Mouse (Mus musculus) gastrocnemius, postnatal 36 days (tissue): Measurements from ENCODE around the gene Itpripl1. TPM values are rescaled to one million over a fixed set of nuclear protein-coding genes. Genes with fewer than 3 reads are reported as not detected.
"Not testable (repeated sequence)": the region's sequence is repeated elsewhere in the genome, so short reads cannot be mapped to it uniquely, and the experiment has no call there.

Source experiments
- DNase-seq, 2 experiments: peaks; one replicate each; pipeline ENCODE4 v3.0.0; 2022
- intact Hi-C: fragments of 180-260 bp; cut with DNase I; formaldehyde crosslinking; loops from one replicate; pipeline ENCODE4 v1.15.1; 2025
- long read RNA-seq, 2 experiments: library from polyadenylated mRNA; stranded (forward); transcript quantifications; one replicate each; pipeline ENCODE4 v2.0.0; 2021
- total RNA-seq, 2 experiments: library from RNA; stranded (reverse); gene quantifications; 2 replicates each; pipeline ENCODE4 v1.2.3; 2021

Itpripl1 gene
- total RNA-seq, result 1 to 10 TPM; 5.2 TPM
- long read RNA-seq, experiment 1, result 0 reads
- long read RNA-seq, experiment 2, result 0 reads

DNA sequence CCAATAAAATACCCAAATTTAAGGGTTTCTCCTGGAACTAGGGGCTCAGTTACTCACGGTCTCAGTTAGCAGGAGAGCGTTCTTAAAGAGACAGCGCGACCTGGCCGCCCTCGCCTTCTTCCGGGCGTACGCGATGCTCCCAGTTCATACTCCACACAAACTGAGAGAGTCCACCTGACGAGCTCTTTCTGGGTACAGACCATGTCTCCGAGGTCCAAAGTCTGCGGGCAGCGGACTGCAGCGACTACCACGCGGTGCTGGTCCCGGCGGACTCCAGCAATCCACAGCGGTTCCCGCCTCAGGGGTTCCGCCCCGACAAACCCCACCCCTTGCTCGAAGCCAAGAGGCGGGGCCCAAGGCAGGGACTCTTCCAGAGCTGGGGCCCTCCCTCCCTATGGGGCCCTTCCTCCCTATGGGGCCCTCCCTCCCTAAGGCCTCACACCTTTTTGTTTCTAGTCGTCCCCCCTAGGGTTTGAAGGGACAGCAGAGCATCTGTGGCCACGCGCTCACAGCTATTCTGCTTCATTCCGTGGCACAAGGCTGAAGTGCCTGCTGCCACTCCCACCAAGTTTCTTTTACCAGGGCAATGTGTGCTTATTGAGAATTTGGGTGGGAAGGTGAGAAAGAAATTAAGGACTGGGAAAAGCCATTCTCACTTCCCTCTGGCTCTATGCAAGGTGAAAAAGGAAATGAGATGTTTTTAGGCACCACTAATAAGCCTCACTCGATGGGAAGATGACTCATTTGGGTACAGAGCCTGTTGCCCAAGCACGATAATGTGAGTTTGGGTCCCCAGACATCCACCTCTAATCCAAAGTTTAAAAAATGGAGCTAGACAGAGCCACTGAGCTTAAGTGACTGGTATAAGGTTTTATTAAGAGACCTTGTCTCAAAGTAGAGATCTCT, at the start of gene Itpripl1:
Itpripl1 (minus strand) TSS at position 285 of the 906 bp plus-strand sequence.
- intact Hi-C loops, result no loop called here
- peak; percentile 75 to 80 for DNase-seq

DNA sequence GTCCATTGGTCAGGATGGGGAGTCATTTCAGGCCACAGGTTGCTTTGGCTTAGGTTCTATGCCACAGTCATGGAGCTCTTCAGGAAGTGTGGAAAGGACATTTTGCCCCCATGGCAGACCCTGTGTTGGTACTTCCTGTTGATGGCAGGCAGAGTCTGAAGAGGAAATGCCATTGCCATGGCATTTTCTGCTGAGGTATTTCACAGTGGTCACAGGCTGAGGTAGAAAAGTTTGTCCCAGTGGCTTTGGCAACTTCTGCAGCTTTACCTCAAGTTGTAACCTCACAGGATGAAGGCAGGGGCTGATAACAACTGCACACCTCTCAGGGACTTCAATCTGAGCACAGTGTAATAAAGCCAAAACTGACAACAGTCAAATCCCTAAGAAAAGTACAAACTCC, 46.3 kb upstream of the Itpripl1 start:
- no peak for DNase-seq
- intact Hi-C loops, result no loop called here

DNA sequence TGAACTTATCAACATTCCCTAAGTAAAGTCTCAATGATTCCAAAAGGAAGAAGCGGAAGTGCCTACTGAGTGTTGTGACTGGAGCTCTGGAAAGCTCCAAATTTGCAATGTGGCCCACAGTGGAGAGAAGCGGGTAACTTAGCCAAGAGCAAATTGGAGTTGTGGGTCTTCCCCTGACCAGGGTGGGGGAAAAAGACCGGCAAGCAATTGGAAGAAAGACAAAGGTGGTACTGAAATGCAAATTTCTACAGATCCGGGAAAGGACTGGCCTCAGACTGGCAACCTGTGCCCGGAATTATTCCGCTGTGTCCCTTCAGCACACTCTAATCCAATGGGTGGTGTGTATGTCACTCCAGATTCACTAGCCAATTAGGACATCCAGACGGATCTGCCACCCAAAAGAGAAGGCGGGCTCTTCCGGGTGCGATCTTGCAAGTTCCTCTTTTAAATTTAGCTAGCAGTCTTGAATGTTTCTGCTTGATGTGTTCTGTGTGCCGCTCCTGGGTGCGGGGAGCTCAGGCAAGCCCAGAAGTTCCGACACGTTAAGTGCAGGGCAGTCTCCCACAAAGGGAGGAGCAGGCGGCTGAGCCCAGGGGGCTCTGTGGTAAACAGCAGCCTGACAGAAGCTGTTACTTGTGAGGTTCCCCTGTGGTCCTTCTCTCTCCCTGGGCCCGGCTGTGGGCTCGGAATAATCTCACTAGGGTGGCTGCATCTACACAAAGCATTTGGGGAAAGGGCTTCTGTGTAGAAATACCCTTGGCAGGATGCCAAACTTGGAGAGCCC, 39.5 kb upstream of the Itpripl1 start:
- intact Hi-C loops, result no loop called here
- peak; percentile 64 to 66 for DNase-seq

DNA sequence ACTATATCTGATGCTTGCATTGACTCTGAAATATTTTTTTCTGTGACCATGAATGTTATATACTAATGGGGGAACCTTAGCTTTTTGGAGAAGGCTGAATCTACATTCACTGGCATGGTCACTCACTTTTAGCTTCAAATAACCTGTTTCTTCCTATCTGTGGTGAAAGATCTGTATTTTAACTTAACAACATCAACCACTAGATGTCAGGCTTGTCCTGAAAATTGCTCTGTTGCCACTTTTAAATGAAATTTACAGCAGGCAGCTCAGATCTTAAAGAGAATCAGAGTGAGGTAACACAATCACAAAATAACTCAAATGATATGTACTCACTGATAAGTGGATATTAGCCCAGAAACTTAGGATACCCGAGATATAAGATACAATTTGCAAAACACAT, 23.0 kb upstream of the Itpripl1 start:
- not testable (repeated sequence) for DNase-seq
- intact Hi-C loops, result loop anchor here (5.0 kb wide), 1 partner anchor 176 kb away; no protein-coding TSS in a partner anchor

DNA sequence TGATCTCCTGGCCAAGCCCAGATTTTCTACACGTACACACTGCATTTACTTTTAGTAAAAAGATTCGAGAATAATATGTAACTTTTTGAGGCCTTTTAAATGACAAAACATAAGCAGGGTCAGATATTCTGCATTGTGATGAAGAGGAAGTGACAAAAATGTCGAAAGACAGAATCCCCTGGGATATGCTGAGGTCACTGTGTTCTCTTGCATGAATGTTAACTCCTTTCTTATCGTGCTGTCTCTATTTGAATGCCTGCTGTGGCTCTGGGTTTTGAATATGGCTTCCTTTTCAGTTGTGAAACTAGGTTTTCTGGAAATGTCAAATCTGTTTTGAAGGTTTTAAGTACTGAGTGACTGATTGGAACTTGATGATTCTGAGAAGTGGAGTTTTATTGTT, 22.4 kb upstream of the Itpripl1 start:
- intact Hi-C loops, result loop anchor here (2.0 to 5.0 kb wide), 2 partner anchors 37 to 177 kb away; no protein-coding TSS in a partner anchor
- DNase-seq, result no peak

DNA sequence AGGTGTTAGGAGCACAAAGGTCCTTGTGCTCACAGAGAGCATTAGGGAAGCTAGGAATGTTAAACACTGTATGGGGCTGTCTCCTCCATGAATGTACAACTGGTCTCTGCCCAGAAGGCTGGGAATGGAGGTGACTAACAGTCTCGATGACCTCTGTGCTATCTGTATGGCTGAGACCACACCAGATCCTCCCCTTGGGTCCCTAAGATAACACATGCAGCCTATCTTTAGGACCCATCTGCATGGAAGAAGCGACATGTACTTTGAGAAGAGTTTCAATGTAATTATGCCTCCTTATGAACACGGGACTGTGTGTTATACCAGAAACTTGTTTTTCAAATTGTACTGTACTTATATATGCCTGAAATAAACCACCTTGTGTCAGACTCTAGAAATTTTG, 2.5 kb upstream of the Itpripl1 start:
- DNase-seq, result no peak
- intact Hi-C loops, result no loop called here

DNA sequence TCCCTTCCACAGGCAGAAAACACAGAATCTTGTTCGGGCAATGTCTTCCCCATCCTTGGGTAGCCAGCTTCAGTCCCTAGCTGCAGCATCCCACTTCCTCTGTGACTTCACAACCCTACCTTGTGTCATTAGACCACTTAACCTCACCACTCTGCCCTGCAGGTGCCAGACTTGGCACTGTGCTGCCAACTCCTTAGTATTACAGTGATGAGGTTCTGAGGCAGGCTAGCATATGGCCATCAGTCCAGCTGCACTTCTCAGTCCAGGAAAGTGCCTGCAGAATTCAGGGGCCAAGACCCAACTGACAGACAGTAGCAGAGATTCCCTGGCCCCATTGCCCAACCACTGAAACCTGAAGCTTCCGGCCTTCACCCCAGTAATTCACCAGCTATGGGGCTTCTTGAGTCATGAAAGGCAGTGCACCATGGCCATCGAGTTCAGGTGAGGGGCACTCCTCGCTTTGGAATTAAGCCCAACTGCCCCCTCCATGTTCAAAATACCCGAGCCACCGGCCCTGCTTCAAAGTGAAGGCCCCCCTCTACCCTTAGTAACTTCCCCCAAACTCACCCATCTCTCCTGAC, 575 bp downstream of the Itpripl1 start:
- intact Hi-C loops, result no loop called here

DNA sequence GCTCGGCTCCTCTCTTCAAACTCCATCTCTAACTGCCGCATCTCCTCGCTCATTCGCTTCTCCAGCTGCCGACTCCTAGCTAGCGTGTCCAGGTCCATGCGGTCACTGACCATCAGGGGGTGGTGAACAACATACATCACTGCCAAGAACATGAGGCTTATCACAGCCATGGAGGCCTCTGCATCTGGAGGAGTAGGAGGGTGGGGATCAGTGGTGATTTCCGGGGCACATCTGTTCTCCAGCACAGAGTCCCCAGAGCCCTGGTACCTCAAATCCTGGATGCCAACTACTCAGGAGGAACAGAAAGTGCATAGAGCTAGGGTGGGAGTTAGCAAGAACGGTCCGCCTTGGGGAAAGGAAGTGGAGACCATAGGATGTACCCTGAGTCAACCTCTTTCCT, 1.2 kb downstream of the Itpripl1 start:
- intact Hi-C loops, result no loop called here
- no peak for DNase-seq

More for the DNA sequence above, 575 bp downstream of the Itpripl1 start:
- no peak for DNase-seq

DNA sequence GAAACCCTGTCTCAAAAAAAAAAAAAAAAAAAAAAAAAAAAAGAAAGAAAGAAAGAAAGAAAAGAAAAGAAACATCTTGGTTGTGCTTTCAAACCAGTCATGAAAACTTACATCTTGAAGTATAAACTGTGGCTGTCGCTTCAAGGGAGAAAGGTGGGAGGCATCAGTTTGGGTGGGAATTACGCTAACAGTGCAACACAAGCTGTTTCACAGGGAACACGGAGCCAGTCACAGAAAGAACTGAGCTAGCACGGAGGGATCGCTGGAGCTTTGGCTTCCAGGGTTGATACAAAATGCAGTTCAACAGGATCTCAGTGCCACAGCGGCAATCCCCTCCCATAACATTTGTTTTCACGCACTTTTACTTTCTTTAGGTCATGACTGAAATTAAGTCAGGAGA, 3.2 kb downstream of the Itpripl1 start:
- no peak for DNase-seq
- intact Hi-C loops, result no loop called here

DNA sequence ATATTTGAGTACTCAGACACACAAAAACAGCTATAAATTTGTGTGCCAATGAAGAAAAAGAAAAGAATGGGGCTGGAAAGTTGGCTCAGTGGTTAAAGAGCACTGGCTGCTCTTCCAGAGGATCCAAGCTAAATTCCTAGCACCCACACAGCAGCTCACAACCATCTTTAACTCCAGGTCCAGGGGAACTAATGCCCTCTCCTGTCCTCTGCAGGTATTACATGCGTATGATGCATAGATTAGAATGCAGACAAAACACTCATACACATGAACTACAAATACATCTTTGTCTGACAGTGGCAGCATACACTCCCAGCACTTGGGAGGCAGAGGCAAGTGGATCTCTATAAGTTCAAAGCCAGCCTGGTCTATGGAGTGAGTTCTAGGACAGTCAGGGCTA, 3.6 kb downstream of the Itpripl1 start:
- DNase-seq, result no peak
- intact Hi-C loops, result no loop called here

DNA sequence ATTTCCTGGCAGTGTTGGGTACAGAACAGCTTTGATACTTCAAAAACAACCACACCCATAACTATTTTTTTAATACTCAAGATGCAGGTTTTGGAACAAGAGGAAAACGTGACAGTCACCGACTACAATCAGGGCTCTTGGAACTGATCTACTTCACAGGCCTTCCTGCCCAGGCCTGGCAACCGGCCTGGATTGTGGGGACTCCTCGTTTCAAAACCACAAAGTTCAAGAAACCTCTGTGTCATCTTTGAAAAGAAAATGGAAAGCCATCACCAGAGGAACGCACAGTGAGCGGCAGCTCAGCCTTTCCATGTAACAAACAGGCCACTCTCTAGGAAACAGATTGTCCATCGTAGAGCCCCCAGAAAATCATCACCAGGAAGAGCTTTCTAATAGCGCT, 4.1 kb downstream of the Itpripl1 start:
- intact Hi-C loops, result no loop called here
- peak in 1 of 2 experiments; percentile 17 for DNase-seq

DNA sequence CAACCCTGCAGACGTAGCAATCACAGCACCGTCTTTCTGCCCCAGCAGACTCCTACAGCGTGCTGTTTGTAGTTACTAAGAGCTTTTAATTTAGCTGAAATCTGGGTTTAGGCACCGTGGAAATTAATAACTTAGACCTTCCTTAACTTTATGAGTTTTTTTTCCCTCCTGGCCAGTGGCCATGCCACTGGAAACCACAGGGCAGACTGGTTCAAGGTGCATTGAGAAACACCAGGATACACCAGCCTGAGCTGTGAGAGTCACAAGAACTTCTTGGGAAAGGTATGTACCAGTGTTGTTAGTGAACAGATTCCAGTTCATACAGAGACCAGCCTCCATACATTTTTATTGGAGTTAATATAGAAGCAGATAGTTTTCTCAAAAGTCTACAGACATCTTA, 4.8 kb downstream of the Itpripl1 start:
- intact Hi-C loops, result no loop called here
- DNase-seq, result no peak

DNA sequence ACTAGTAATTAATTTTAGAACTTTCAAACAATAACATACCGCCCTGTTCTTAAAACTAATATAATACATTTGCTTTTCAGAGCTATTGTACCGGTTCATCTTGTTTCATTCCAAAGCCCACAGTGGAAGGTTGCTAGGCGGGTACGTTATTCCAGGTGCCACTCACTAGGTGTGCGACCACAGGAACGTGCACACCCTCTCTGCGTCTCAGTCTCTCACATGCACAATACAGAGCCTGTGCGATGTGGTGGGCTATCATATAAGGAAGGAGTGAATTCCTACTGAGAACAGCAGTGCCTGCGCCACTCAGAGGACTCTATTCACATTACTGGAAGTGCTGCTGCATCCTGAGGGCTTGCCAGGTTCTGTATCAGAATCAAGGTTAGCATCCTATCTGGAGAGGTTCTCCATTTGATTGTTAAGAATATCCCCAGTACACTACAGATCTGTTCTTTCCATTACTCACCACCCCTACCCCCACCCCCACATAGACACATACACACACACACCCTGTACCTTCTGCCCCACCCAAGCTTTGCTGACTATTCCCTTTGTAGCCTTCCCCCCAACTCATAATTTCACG, 5.3 kb downstream of the Itpripl1 start:
- intact Hi-C loops, result no loop called here
- no peak for DNase-seq

DNA sequence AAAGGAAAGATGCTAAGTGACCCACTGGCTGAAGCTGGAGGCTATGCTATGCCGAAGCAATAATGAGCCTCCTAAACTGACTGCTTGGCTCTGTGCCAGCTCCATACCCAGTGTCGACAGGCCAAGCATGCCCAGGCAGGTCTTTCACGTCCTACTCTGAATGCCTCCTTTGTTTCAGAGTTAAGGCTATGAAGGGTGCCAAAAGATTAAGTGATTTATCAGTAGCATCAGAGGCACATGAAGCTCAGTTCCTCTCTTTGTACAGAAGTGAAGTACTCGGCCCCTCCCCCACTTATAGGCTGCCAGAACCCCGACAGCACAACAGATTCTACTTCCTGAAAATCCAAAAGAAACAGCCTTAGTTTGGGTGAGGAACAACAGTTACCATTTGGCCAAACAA, 6.3 kb downstream of the Itpripl1 start:
- intact Hi-C loops, result no loop called here
- DNase-seq, result no peak

DNA sequence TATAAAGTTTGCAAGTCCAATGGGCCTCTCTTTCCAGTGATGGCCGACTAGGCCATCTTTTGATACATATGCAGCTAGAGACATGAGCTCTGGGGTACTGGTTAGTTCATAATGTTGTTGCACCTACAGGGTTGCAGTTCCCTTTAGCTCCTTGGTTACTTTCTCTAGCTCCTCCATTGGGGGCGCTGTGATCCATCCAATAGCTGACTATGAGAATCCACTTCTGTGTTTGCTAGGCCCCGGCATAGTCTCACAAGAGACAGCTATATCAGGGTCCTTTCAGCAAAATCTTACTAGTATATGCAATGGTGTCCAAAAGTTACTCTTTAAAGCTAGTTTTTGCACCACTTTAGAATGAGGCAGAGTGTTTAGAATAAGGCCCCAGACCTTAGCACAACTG, 8.0 kb downstream of the Itpripl1 start:
- intact Hi-C loops, DNase-seq: not testable (repeated sequence)

DNA sequence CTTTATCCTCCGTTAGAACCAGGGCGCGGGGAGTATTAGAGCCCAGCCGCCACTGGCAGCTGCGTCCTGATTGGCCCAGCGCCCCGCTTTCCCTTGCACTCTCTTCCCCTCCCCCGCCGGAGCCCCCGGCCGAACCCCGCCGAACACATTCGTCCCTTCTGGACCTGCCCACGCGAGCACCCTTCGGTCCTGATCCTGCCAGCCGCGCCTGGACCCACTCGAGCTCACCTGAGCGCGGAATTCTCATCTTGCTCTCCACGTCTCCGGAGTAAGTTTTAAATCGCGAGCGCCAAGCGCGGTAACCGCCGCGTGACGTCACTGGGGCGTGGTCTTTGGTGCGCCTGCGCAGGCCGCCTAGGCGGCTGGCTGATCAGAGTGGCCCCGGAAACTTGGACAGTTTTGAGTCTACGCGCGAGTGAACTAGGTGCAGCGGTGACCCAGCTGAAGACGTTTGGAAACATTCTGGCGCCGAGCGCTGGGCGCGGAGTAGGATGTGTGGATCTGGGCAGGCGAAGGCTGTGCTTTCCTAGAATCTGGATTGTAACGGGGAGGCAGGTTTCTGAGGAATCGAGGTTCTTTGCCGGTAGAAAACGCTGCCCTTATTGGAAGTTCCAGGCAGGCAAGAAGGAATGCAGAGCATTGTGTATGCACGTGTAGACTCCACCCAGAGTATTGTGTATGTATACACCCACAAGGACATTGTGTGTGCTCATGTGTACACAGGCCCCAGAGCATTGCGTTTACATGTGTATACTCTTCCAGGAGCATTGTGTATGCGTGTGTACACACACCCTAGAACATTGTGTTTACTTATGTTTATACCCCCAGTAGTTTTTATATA, 9.4 kb downstream of the Itpripl1 start, which contains the start of gene Ncaph:
Ncaph (minus strand) TSS at position 334 of the 841 bp plus-strand sequence.
- peak; percentile 90 to 95 for DNase-seq
- intact Hi-C loops, result no loop called here

DNA sequence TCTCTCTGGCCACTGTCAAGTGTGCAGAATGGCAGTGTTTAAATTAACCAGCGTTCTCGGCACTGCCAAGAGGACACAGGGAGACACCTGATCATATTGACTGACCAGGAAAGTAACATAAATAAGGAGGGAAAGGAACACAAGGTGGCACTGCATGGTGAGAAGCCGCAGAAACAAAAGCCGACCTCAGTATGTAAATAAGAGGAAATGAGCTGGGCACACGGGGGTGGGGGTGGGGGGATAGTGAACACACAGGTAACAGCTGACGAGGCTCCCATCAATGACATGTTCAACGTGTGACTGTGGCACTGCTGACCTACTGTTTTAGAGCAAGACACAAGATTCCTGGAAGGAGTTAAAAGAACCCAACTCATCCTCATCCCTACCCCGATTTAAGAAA, 11.9 kb downstream of the Itpripl1 start:
- intact Hi-C loops, result no loop called here
- DNase-seq, result no peak

DNA sequence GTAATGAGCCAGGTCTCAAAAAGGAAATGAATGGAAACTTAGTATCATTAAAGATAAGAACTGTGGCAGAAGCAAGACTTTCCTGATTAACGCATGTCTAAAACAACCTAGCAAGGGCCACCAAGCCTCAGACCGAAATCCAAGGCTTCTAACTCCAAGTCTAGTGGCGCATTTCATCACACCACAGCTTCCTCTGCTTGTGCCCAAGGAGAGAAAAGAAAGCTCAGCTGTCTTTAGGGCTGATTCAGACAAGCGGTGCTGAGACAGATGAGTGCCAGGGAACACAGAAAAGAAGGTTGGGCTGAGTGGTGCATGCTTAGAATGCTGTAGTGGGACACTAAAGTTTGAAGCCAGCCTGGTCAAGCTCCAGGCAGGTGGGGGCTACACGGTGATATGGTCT, 14.3 kb downstream of the Itpripl1 start:
- no peak for DNase-seq
- intact Hi-C loops, result no loop called here

DNA sequence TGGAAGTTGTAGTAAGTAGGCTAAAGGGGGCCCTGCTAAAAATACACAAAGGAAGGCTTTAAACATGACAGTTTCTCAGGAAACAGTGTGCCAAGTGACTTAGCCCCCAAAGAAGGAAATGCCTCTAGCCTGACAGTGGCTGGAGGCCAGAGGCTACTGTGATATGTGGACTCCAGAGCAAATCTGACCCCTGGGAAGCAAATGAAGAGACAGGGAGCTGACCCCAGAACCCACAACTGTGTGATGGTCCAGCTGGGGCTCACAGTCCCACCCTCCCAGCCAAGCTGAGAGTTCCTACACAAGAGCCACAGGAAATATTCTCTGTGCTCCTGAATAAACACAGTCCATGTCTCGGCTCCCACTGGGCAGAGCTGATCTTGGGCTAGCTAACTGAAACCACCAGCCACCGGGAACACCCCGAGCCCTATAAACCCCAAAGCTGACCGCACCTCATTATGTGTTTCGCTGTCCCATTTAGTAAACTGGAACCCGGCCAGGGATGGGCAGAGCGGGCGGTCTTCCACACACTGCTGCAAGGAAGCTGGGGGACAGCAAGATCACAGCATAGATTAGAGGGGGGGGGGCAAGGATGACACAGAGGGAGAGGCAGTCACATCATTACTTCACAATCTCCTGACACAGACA, 21.5 kb downstream of the Itpripl1 start:
- intact Hi-C loops, result no loop called here

More for the DNA sequence above, 21.5 kb downstream of the Itpripl1 start:
- no peak for DNase-seq
